Mouse (Mus musculus) neural tube, embryonic 14.5 days (tissue): ENCODE data around the gene Zfp969. TPM values are rescaled to one million over a fixed set of nuclear protein-coding genes. Genes with fewer than 3 reads are reported as not detected.
"Not testable (repeated sequence)": the region's sequence is repeated elsewhere in the genome, so short reads cannot be mapped to it uniquely, and the experiment has no call there.

Source experiments
- ATAC-seq: fragments of 200-750 bp; cut with Nextera tagmentation; 2 replicates; pipeline ENCODE4 v1.8.0; 2017; ENCODE audit warnings: low read depth, mild to moderate bottlenecking, moderate TSS enrichment, moderate library complexity
- H3K27ac ChIP-seq: fragments of 300-500 bp; sonication (generic); 2 replicates; pipeline ENCODE4 v1.5.1; 2014; ENCODE audit warnings: low read depth, mild to moderate bottlenecking, control low read depth, low read length, moderate library complexity, mixed read lengths
- H3K27me3 ChIP-seq: fragments of 300-500 bp; sonication (generic); 2 replicates; pipeline ENCODE4 v1.6.1; 2014; ENCODE audit warnings: low read length; ENCODE audit not compliant: control insufficient read depth, insufficient read depth
- H3K36me3 ChIP-seq: fragments of 300-500 bp; sonication (generic); 2 replicates; pipeline ENCODE4 v1.6.1; 2014; ENCODE audit warnings: low read length, mixed read lengths; ENCODE audit not compliant: control insufficient read depth, insufficient read depth
- H3K4me1 ChIP-seq: fragments of 300-500 bp; sonication (generic); 2 replicates; pipeline ENCODE4 v1.6.1; 2014; ENCODE audit warnings: low read length; ENCODE audit not compliant: control insufficient read depth, insufficient read depth
- H3K4me2 ChIP-seq: fragments of 300-500 bp; sonication (generic); 2 replicates; pipeline ENCODE4 v1.6.1; 2014; ENCODE audit warnings: mild to moderate bottlenecking, low read depth, low read length, control low read depth
- H3K4me3 ChIP-seq: fragments of 300-500 bp; sonication (generic); 2 replicates; pipeline ENCODE4 v1.5.1; 2014; ENCODE audit warnings: low read depth, low read length, control low read depth, mixed read lengths
- H3K9ac ChIP-seq: fragments of 300-500 bp; sonication (generic); replicated peaks from 2 replicates; pipeline ENCODE4 v1.6.1; 2014; ENCODE audit warnings: low read depth, mild to moderate bottlenecking, control low read depth, low read length, mixed read lengths
- H3K9me3 ChIP-seq: fragments of 300-500 bp; sonication (generic); 2 replicates; pipeline ENCODE4 v1.6.1; 2016; ENCODE audit warnings: low read length; ENCODE audit not compliant: control insufficient read depth
- WGBS: fragments of 180-500 bp; shearing (Covaris S2); extraction: QIAGEN DNeasy Blood & Tissue Kit; methylation state at CpG from one replicate; pipeline ENCODE4 v1.1.7; 2014; 5-methylcytosine and 5-hydroxymethylcytosine counted together
- polyA plus RNA-seq: library from polyadenylated mRNA; unstranded; fragments of >200 nt; fragmentation: Nextera tagmentation; extraction: Ambion mirVana; gene quantifications from 2 replicates; pipeline ENCODE4 v1.2.1, GENCODE M21; 2014

Zfp969 gene
- 9.0 TPM in 1 of 2 replicates, not detected in the other for polyA plus RNA-seq

- ATAC-seq, H3K9me3 ChIP-seq, H3K4me2 ChIP-seq, H3K27me3 ChIP-seq, H3K36me3 ChIP-seq, H3K4me1 ChIP-seq, H3K27ac ChIP-seq, H3K9ac ChIP-seq, H3K4me3 ChIP-seq: not testable (repeated sequence)
- no CpG with 5 or more reads among the region's 9 CpGs for WGBS
Measured at GRCm38 (mm10) chr2:175703546-175703945, at the start of gene Zfp969. Gene Zfp969, minus strand, starts transcription at chr2:175703646.

- not testable (repeated sequence) for ATAC-seq, H3K27me3 ChIP-seq, H3K4me3 ChIP-seq
Measured at GRCm38 (mm10) chr2:175741237-175741636, 37.8 kb upstream of the Zfp969 start, which contains the start of gene Gm2007. Gene Gm2007, plus strand, starts transcription at chr2:175741537.

GRCm38 (mm10) chr2:175643678-175644077, 59.8 kb downstream of the Zfp969 start, which contains the start of gene Gm11007:
Gene Gm11007, plus strand, starts transcription at chr2:175643978.
- not testable (repeated sequence) for ATAC-seq, H3K9ac ChIP-seq, H3K4me2 ChIP-seq, H3K4me3 ChIP-seq, H3K4me1 ChIP-seq, H3K27ac ChIP-seq, H3K36me3 ChIP-seq, H3K27me3 ChIP-seq, H3K9me3 ChIP-seq
- no CpG with 5 or more reads among the region's 2 CpGs for WGBS

More at GRCm38 (mm10) chr2:175741237-175741636, 37.8 kb upstream of the Zfp969 start, which contains the start of gene Gm2007:
- H3K36me3 ChIP-seq, H3K27ac ChIP-seq, H3K4me2 ChIP-seq, H3K4me1 ChIP-seq, H3K9ac ChIP-seq, H3K9me3 ChIP-seq: not testable (repeated sequence)
- no CpG with 5 or more reads among the region's 2 CpGs for WGBS

Other genes with a start within 250 kb of the Zfp969 start
- 6.7 and 6.9 TPM in 2 replicates for gene Zfp965, start 233.7 kb downstream of the Zfp969 start, polyA plus RNA-seq
- gene Gm11007, start 59.7 kb downstream of the Zfp969 start, polyA plus RNA-seq: not detected in 2 replicates
- not detected in 2 replicates for gene Gm2007, start 37.9 kb upstream of the Zfp969 start, polyA plus RNA-seq
- 2.4 and 2.5 TPM in 2 replicates for gene Gm14288, start 97.4 kb upstream of the Zfp969 start, polyA plus RNA-seq
- gene Gm6710, start 165.6 kb upstream of the Zfp969 start, polyA plus RNA-seq: 30.8 and 34.3 TPM in 2 replicates
- gene Zfp966, start 227.5 kb upstream of the Zfp969 start, polyA plus RNA-seq: 3.2 and 3.9 TPM in 2 replicates